In genomic region chr6:57544866-57545265, GRCm38 (mm10) we compare ENCODE assay signal across 12 mouse cellular contexts. TPM values are rescaled to one million over a fixed set of nuclear protein-coding genes. Genes with fewer than 3 reads are reported as not detected.
DNase-seq lines count a peak whose midpoint lies in the region; ATAC-seq and TF ChIP-seq lines count a peak whose summit lies in the region.
"Had no signal": no experiment of that assay in that cellular context is flagged by ENCODE, and none has a peak within 500 bp of the region (broad histone marks: within the 10 kb centered on the region; RNA-seq: fewer than 3 reads in every experiment).

No protein-coding gene starts in this region.

- no peaks in the 10 kb centered on the region for H3K36me3 ChIP-seq in forebrain, postnatal 0 days (ENCODE audit: insufficient read depth)
- H3K36me3 ChIP-seq in forebrain, embryonic 10.5 days (replicated peaks), result no peaks in the 10 kb centered on the region
- no peaks in the 10 kb centered on the region for H3K36me3 ChIP-seq in lung, postnatal 0 days (ENCODE audit: insufficient read depth, low read length)
- H3K36me3 ChIP-seq: hindbrain, embryonic 15.5 days; stomach, embryonic 15.5 days had no signal

- no peak overlapping the region for H3K27ac ChIP-seq in forebrain, postnatal 0 days (ENCODE audit: low read depth, low read length)
- H3K27ac ChIP-seq in forebrain, embryonic 10.5 days, result no peak overlapping the region
- peak overlapping the region; percentile 72; the same call in 1 of the 2 replicates for H3K27ac ChIP-seq in layer of hippocampus, adult 2 months
- H3K27ac ChIP-seq in lung, postnatal 0 days (ENCODE audit: low read length), result no peak overlapping the region
- no peak overlapping the region for H3K27ac ChIP-seq in left cerebral cortex, adult 2 months
- H3K27ac ChIP-seq: hindbrain, embryonic 15.5 days; macrophage; stomach, embryonic 15.5 days had no signal

- ATAC-seq in forebrain, postnatal 0 days, result peak; percentile 87
- ATAC-seq in lung, postnatal 0 days, result peak; percentile 90

- no peak for TF ChIP-seq CTCF in forebrain, postnatal 0 days (IDR thresholded peaks at IDR 0.05; ENCODE audit: low read depth)
- TF ChIP-seq CTCF in layer of hippocampus, adult 2 months (conservative IDR thresholded peaks at IDR 0.05), result no peak
- TF ChIP-seq CTCF in lung, postnatal 0 days (IDR thresholded peaks at IDR 0.05), result no peak
- no peak for TF ChIP-seq CTCF in left cerebral cortex, adult 2 months (IDR thresholded peaks at IDR 0.05)

- no peak overlapping the region for H3K9ac ChIP-seq in forebrain, postnatal 0 days
- H3K9ac ChIP-seq in lung, postnatal 0 days (replicated peaks; ENCODE audit: low read depth), result no peak overlapping the region
- H3K9ac ChIP-seq: hindbrain, embryonic 15.5 days; stomach, embryonic 15.5 days had no signal

- DNase-seq in forebrain, postnatal 0 days, result peak; percentile 7
- DNase-seq in forebrain, embryonic 10.5 days (ENCODE audit: extremely low spot score, low spot score), result no peak
- DNase-seq in layer of hippocampus, adult 2 months (ENCODE audit: low spot score in 2 of 2), result peak in 1 of 2 experiments; percentile 10
- DNase-seq in layer of hippocampus, postnatal 10 days (ENCODE audit: low spot score in 2 of 2), result no peak
- DNase-seq in fibroblast of lung, adult 2 months (ENCODE audit: low read depth), result peak; percentile 38
- peak; percentile 89 for DNase-seq in lung, postnatal 0 days (ENCODE audit: low spot score)
- DNase-seq in left cerebral cortex, postnatal 4 days, result no peak
- no peak for DNase-seq in left cerebral cortex, adult 2 months (ENCODE audit: extremely low spot score in 1 of 2, low spot score in 2 of 2)
- DNase-seq: right cerebral cortex, adult 18-20 months had no signal

- H3K4me2 ChIP-seq in forebrain, postnatal 0 days (ENCODE audit: low read depth), result no peak overlapping the region
- no peak overlapping the region for H3K4me2 ChIP-seq in lung, postnatal 0 days (replicated peaks; ENCODE audit: low read depth, low read length)
- H3K4me2 ChIP-seq: hindbrain, embryonic 15.5 days; stomach, embryonic 15.5 days had no signal

- no peak overlapping the region for H3K4me3 ChIP-seq in forebrain, postnatal 0 days (ENCODE audit: low read depth, low read length)
- H3K4me3 ChIP-seq in forebrain, embryonic 10.5 days, result no peak overlapping the region
- H3K4me3 ChIP-seq in layer of hippocampus, adult 2 months, result no peak overlapping the region
- H3K4me3 ChIP-seq in lung, postnatal 0 days (ENCODE audit: low read depth, low read length), result no peak overlapping the region
- no peak overlapping the region for H3K4me3 ChIP-seq in left cerebral cortex, adult 2 months
- H3K4me3 ChIP-seq: hindbrain, embryonic 15.5 days; stomach, embryonic 15.5 days had no signal

- intact Hi-C loops in left cerebral cortex, postnatal 4 days (cut with DNase I), result no loop called here
- intact Hi-C loops in left cerebral cortex, adult 2 months (cut with DNase I), result no loop called here

- 48% methylated on average over 2 of the region's 2 CpGs for WGBS in forebrain, postnatal 0 days
- 86% methylated on average over 2 of the region's 2 CpGs for WGBS in forebrain, embryonic 10.5 days
- 44% methylated on average over 2 of the region's 2 CpGs for WGBS in lung, postnatal 0 days

- no peaks in the 10 kb centered on the region for H3K9me3 ChIP-seq in forebrain, postnatal 0 days (ENCODE audit: low read length)
- H3K9me3 ChIP-seq in forebrain, embryonic 10.5 days, result no peaks in the 10 kb centered on the region
- H3K9me3 ChIP-seq in lung, postnatal 0 days (ENCODE audit: low read length), result no peaks in the 10 kb centered on the region
- H3K9me3 ChIP-seq: hindbrain, embryonic 15.5 days; stomach, embryonic 15.5 days had no signal

- H3K27me3 ChIP-seq in forebrain, postnatal 0 days (ENCODE audit: insufficient read depth, low read length), result no peaks in the 10 kb centered on the region
- H3K27me3 ChIP-seq in forebrain, embryonic 10.5 days (ENCODE audit: poor library complexity, severe bottlenecking), result no peaks in the 10 kb centered on the region
- no peaks in the 10 kb centered on the region for H3K27me3 ChIP-seq in lung, postnatal 0 days (replicated peaks; ENCODE audit: insufficient read depth, low read length)
- H3K27me3 ChIP-seq: hindbrain, embryonic 15.5 days; stomach, embryonic 15.5 days had no signal

- TF ChIP-seq EP300 in lung, postnatal 0 days (IDR thresholded peaks at IDR 0.05), result peak; percentile 66

- H3K4me1 ChIP-seq in forebrain, postnatal 0 days (ENCODE audit: insufficient read depth), result no peaks in the 10 kb centered on the region
- no peaks in the 10 kb centered on the region for H3K4me1 ChIP-seq in forebrain, embryonic 10.5 days
- no peaks in the 10 kb centered on the region for H3K4me1 ChIP-seq in lung, postnatal 0 days (ENCODE audit: insufficient read depth, low read depth, low read length)
- H3K4me1 ChIP-seq: hindbrain, embryonic 15.5 days; stomach, embryonic 15.5 days had no signal

RNA-seq across cellular contexts. Expression of gene Ppm1k, which starts 9.6 kb away (rescaled TPM):
- total RNA-seq in forebrain, postnatal 0 days (2014; rRNA removed), result 13.6 and 15.8 TPM in 2 replicates
- polyA plus RNA-seq in forebrain, postnatal 0 days (2015; fragmentation: Nextera tagmentation; extraction: Ambion mirVana), result 3.3 and 5.7 TPM in 2 replicates
- polyA plus RNA-seq in forebrain, embryonic 10.5 days (2016; fragmentation: Nextera tagmentation; extraction: Ambion mirVana), result 4.1 TPM in 2 replicates
- total RNA-seq in layer of hippocampus, adult 2 months (2021), result 10 to 100 TPM; 80.3 to 83.6 TPM
- 10 to 100 TPM; 27.4 to 29.8 TPM for total RNA-seq in layer of hippocampus, postnatal 10 days (2021)
- polyA plus RNA-seq in lung, postnatal 0 days (2015; fragmentation: Nextera tagmentation; extraction: Ambion mirVana), result 5.5 and 6.6 TPM in 2 replicates
- total RNA-seq in left cerebral cortex, postnatal 4 days (2021), result 10 to 100 TPM; 19.5 to 22.2 TPM
- 10 to 100 TPM; 77.1 to 78.1 TPM for total RNA-seq in left cerebral cortex, adult 2 months (2021)

RNA-seq across cellular contexts. Expression of gene Herc6, which starts 35.9 kb away (rescaled TPM):
- total RNA-seq in forebrain, postnatal 0 days (2014; rRNA removed), result 1.8 and 2.2 TPM in 2 replicates
- polyA plus RNA-seq in forebrain, postnatal 0 days (2015; fragmentation: Nextera tagmentation; extraction: Ambion mirVana), result 0.73 and 1.1 TPM in 2 replicates
- 3.1 and 3.8 TPM in 2 replicates for polyA plus RNA-seq in forebrain, embryonic 10.5 days (2016; fragmentation: Nextera tagmentation; extraction: Ambion mirVana)
- 1 to 10 TPM; 5.5 TPM for total RNA-seq in layer of hippocampus, adult 2 months (2021)
- 1 to 10 TPM; 2.9 to 3.2 TPM for total RNA-seq in layer of hippocampus, postnatal 10 days (2021)
- 3.5 and 4.1 TPM in 2 replicates for polyA plus RNA-seq in lung, postnatal 0 days (2015; fragmentation: Nextera tagmentation; extraction: Ambion mirVana)
- total RNA-seq in left cerebral cortex, postnatal 4 days (2021), result 1 to 10 TPM; 2.4 to 3.4 TPM
- total RNA-seq in left cerebral cortex, adult 2 months (2021), result 10 to 100 TPM; 12.4 to 18.6 TPM

Comparison
In these comparisons a context has a peak if more than half of its experiments do, and no peak if none do; other contexts are left out.
1. DNase-seq: peak in forebrain, postnatal 0 days (single experiment), fibroblast of lung, adult 2 months (single experiment) and lung, postnatal 0 days (single experiment); none in forebrain, embryonic 10.5 days (single experiment), layer of hippocampus, postnatal 10 days (0 of 2), left cerebral cortex, postnatal 4 days (single experiment) and left cerebral cortex, adult 2 months (0 of 2).